Mouse (Mus musculus): ENCODE data around the gene Nceh1. TPM values are rescaled to one million over a fixed set of nuclear protein-coding genes. Genes with fewer than 3 reads are reported as not detected.

Nceh1 gene
- polyA plus RNA-seq, 1 experiment from 2014 or later: 28.4 TPM

GRCm38 (mm10) chr3:27193844-27194317 lies 11.1 kb downstream of the Nceh1 start:
- ATAC-seq (ENCODE audit: low FRiP score, low TSS enrichment) (no peak), DNase-seq (ENCODE audit: low spot score) (no peak)
- H3K4me3 ChIP-seq (ENCODE audit: low read depth, low read length): no peak overlapping the region
- no peak overlapping the region for H3K4me2 ChIP-seq (replicated peaks; ENCODE audit: low read depth)
- TF ChIP-seq CTCF (IDR thresholded peaks at IDR 0.05; ENCODE audit: low read depth) (no peak), EP300 (optimal IDR thresholded peaks at IDR 0.05) (no peak)
- 64% methylated on average over 6 of the region's 6 CpGs for WGBS
- no peaks in the 10 kb centered on the region for H3K36me3 ChIP-seq (ENCODE audit: control insufficient read depth, insufficient read depth, low read length)
- no peaks in the 10 kb centered on the region; the same call in 1 of the 2 replicates for H3K4me1 ChIP-seq (replicated peaks; ENCODE audit: control insufficient read depth, insufficient read depth)
- H3K27ac ChIP-seq (replicated peaks): peak overlapping the region; percentile 13; the same call in 1 of the 2 replicates
- no peaks in the 10 kb centered on the region for H3K27me3 ChIP-seq (ENCODE audit: control insufficient read depth, insufficient read depth, low read length)
- no peak overlapping the region for H3K9ac ChIP-seq (ENCODE audit: low read length)
- no peaks in the 10 kb centered on the region for H3K9me3 ChIP-seq (ENCODE audit: control insufficient read depth, low read length)

- no peaks in the 10 kb centered on the region for H3K27me3 ChIP-seq (ENCODE audit: control insufficient read depth, insufficient read depth, low read length)
- H3K4me3 ChIP-seq (ENCODE audit: low read depth, low read length): no peak overlapping the region
- DNase-seq (ENCODE audit: low spot score): no peak
- no peak for TF ChIP-seq EP300 (optimal IDR thresholded peaks at IDR 0.05)
- TF ChIP-seq CTCF (IDR thresholded peaks at IDR 0.05; ENCODE audit: low read depth): no peak
- no peak overlapping the region for H3K9ac ChIP-seq (ENCODE audit: low read length)
- H3K27ac ChIP-seq (replicated peaks): no peak overlapping the region
- no peak overlapping the region for H3K4me2 ChIP-seq (replicated peaks; ENCODE audit: low read depth)
- no peaks in the 10 kb centered on the region for H3K9me3 ChIP-seq (ENCODE audit: control insufficient read depth, low read length)
- no peaks in the 10 kb centered on the region; the same call in 1 of the 2 replicates for H3K4me1 ChIP-seq (replicated peaks; ENCODE audit: control insufficient read depth, insufficient read depth)
- ATAC-seq (ENCODE audit: low FRiP score, low TSS enrichment): no peak
- 61% methylated on average over 4 of the region's 4 CpGs for WGBS
- no peaks in the 10 kb centered on the region for H3K36me3 ChIP-seq (ENCODE audit: control insufficient read depth, insufficient read depth, low read length)
These were observed 12.4 kb downstream of the Nceh1 start for GRCm38 (mm10) chr3:27195153-27195552.

- no peaks in the 10 kb centered on the region; the same call in 1 of the 2 replicates for H3K4me1 ChIP-seq (replicated peaks; ENCODE audit: control insufficient read depth, insufficient read depth)
- no peak overlapping the region for H3K4me2 ChIP-seq (replicated peaks; ENCODE audit: low read depth)
These were observed 12.9 kb downstream of the Nceh1 start for GRCm38 (mm10) chr3:27195573-27196227.

GRCm38 (mm10) chr3:27196529-27196928 lies 13.8 kb downstream of the Nceh1 start:
- no peaks in the 10 kb centered on the region for H3K9me3 ChIP-seq (ENCODE audit: control insufficient read depth, low read length)
- no peak overlapping the region for H3K9ac ChIP-seq (ENCODE audit: low read length)
- no peak overlapping the region for H3K27ac ChIP-seq (replicated peaks)
- no peaks in the 10 kb centered on the region for H3K36me3 ChIP-seq (ENCODE audit: control insufficient read depth, insufficient read depth, low read length)
- no peak for TF ChIP-seq CTCF (IDR thresholded peaks at IDR 0.05; ENCODE audit: low read depth)
- no peak for ATAC-seq (ENCODE audit: low FRiP score, low TSS enrichment)
- no peak for DNase-seq (ENCODE audit: low spot score)
- H3K4me3 ChIP-seq (ENCODE audit: low read depth, low read length): no peak overlapping the region
- 88% methylated on average over 1 of the region's 1 CpGs for WGBS
- H3K27me3 ChIP-seq (ENCODE audit: control insufficient read depth, insufficient read depth, low read length): no peaks in the 10 kb centered on the region
- H3K4me2 ChIP-seq (replicated peaks; ENCODE audit: low read depth): no peak overlapping the region
- no peaks in the 10 kb centered on the region for H3K4me1 ChIP-seq (replicated peaks; ENCODE audit: control insufficient read depth, insufficient read depth)

More at GRCm38 (mm10) chr3:27195573-27196227, 12.9 kb downstream of the Nceh1 start:
- WGBS: 88% methylated on average over 8 of the region's 8 CpGs
- Histone ChIP-seq H3K27me3 (ENCODE audit: control insufficient read depth, insufficient read depth, low read length) (no peaks in the 10 kb centered on the region), H3K27ac (replicated peaks) (no peak overlapping the region), H3K9ac (ENCODE audit: low read length) (no peak overlapping the region), H3K9me3 (ENCODE audit: control insufficient read depth, low read length) (no peaks in the 10 kb centered on the region), H3K36me3 (ENCODE audit: control insufficient read depth, insufficient read depth, low read length) (no peaks in the 10 kb centered on the region), H3K4me3 (ENCODE audit: low read depth, low read length) (no peak overlapping the region)
- ATAC-seq (ENCODE audit: low FRiP score, low TSS enrichment): no peak; the same call in 1 of the 2 replicates
- no peak for DNase-seq (ENCODE audit: low spot score)
- TF ChIP-seq EP300 (optimal IDR thresholded peaks at IDR 0.05) (no peak), CTCF (IDR thresholded peaks at IDR 0.05; ENCODE audit: low read depth) (no peak)

GRCm38 (mm10) chr3:27197816-27198215 lies 15.1 kb downstream of the Nceh1 start:
- H3K36me3 ChIP-seq (ENCODE audit: control insufficient read depth, insufficient read depth, low read length): no peaks in the 10 kb centered on the region
- 61% methylated on average over 5 of the region's 5 CpGs for WGBS
- no peaks in the 10 kb centered on the region for H3K27me3 ChIP-seq (ENCODE audit: control insufficient read depth, insufficient read depth, low read length)
- no peak for ATAC-seq (ENCODE audit: low FRiP score, low TSS enrichment)
- H3K27ac ChIP-seq (replicated peaks): no peak overlapping the region
- H3K9me3 ChIP-seq (ENCODE audit: control insufficient read depth, low read length): no peaks in the 10 kb centered on the region
- DNase-seq (ENCODE audit: low spot score): no peak
- no peaks in the 10 kb centered on the region for H3K4me1 ChIP-seq (replicated peaks; ENCODE audit: control insufficient read depth, insufficient read depth)
- no peak overlapping the region for H3K4me3 ChIP-seq (ENCODE audit: low read depth, low read length)
- H3K4me2 ChIP-seq (replicated peaks; ENCODE audit: low read depth): no peak overlapping the region
- no peak overlapping the region for H3K9ac ChIP-seq (ENCODE audit: low read length)
- TF ChIP-seq EP300 (optimal IDR thresholded peaks at IDR 0.05): no peak

GRCm38 (mm10) chr3:27199120-27199519 lies 16.4 kb downstream of the Nceh1 start:
- WGBS: 83% methylated on average over 7 of the region's 7 CpGs
- H3K4me1 ChIP-seq (replicated peaks; ENCODE audit: control insufficient read depth, insufficient read depth): no peaks in the 10 kb centered on the region
- no peaks in the 10 kb centered on the region for H3K36me3 ChIP-seq (ENCODE audit: control insufficient read depth, insufficient read depth, low read length)
- no peak for TF ChIP-seq EP300 (optimal IDR thresholded peaks at IDR 0.05)
- no peak for TF ChIP-seq CTCF (IDR thresholded peaks at IDR 0.05; ENCODE audit: low read depth)
- no peak for ATAC-seq (ENCODE audit: low FRiP score, low TSS enrichment)
- H3K4me3 ChIP-seq (ENCODE audit: low read depth, low read length): no peak overlapping the region
- H3K4me2 ChIP-seq (replicated peaks; ENCODE audit: low read depth): no peak overlapping the region
- H3K9me3 ChIP-seq (ENCODE audit: control insufficient read depth, low read length): no peaks in the 10 kb centered on the region
- H3K9ac ChIP-seq (ENCODE audit: low read length): no peak overlapping the region
- H3K27ac ChIP-seq (replicated peaks): no peak overlapping the region
- no peak for DNase-seq (ENCODE audit: low spot score)
- H3K27me3 ChIP-seq (ENCODE audit: control insufficient read depth, insufficient read depth, low read length): no peaks in the 10 kb centered on the region
